Comparison of ENCODE assay signal across 24 mouse cellular contexts in genomic region chr17:70369124-70369523, GRCm38 (mm10).
"Had no signal": no experiment of that assay in that cellular context is flagged by ENCODE, and none has a peak within 500 bp of the region (broad histone marks: within the 10 kb centered on the region; RNA-seq: fewer than 3 reads in every experiment).

No protein-coding gene starts in this region.

- H3K4me3 ChIP-seq: heart, embryonic 10.5 days; heart, embryonic 13.5 days; heart, embryonic 15.5 days; hindbrain, embryonic 13.5 days; hindbrain, embryonic 15.5 days; kidney, embryonic 15.5 days; limb, embryonic 13.5 days had no signal

- H3K9ac ChIP-seq: forebrain, postnatal 0 days; heart, embryonic 13.5 days; heart, embryonic 15.5 days; hindbrain, embryonic 13.5 days; hindbrain, embryonic 15.5 days; kidney, embryonic 15.5 days; limb, embryonic 13.5 days had no signal

- H3K4me1 ChIP-seq: heart, embryonic 10.5 days; heart, embryonic 13.5 days; heart, embryonic 15.5 days; hindbrain, embryonic 13.5 days; kidney, embryonic 15.5 days; limb, embryonic 13.5 days had no signal

- H3K36me3 ChIP-seq: heart, embryonic 10.5 days; heart, embryonic 13.5 days; heart, embryonic 15.5 days; hindbrain, embryonic 13.5 days; hindbrain, embryonic 15.5 days; kidney, embryonic 15.5 days; limb, embryonic 13.5 days had no signal

- ATAC-seq: forebrain, postnatal 0 days; hindbrain, postnatal 0 days; intestine, embryonic 16.5 days had no signal

- DNase-seq: forebrain, postnatal 0 days; gastrocnemius, postnatal 14 days; gastrocnemius, postnatal 36 days; heart, adult 18-20 months; heart, postnatal 14 days; heart, postnatal 36 days; kidney, adult 11 months; kidney, adult 2 months; kidney, adult 9 months; kidney, postnatal 14 days; kidney, postnatal 36 days; layer of hippocampus, adult 9-11 months; layer of hippocampus, postnatal 36 days; left cerebral cortex, postnatal 4 days had no signal

- H3K27ac ChIP-seq: heart, embryonic 10.5 days; heart, embryonic 13.5 days; heart, embryonic 15.5 days; hindbrain, embryonic 13.5 days; hindbrain, embryonic 15.5 days; hindbrain, postnatal 0 days; kidney, embryonic 15.5 days; kidney, postnatal 0 days; limb, embryonic 13.5 days had no signal

- H3K4me2 ChIP-seq: heart, embryonic 13.5 days; heart, embryonic 15.5 days; hindbrain, embryonic 13.5 days; hindbrain, embryonic 15.5 days; kidney, embryonic 15.5 days; limb, embryonic 13.5 days had no signal

- H3K27me3 ChIP-seq: heart, embryonic 13.5 days; heart, embryonic 15.5 days; hindbrain, embryonic 13.5 days; hindbrain, embryonic 15.5 days; kidney, embryonic 15.5 days had no signal

- H3K9me3 ChIP-seq: heart, embryonic 10.5 days; heart, embryonic 13.5 days; heart, embryonic 15.5 days; hindbrain, embryonic 13.5 days; hindbrain, embryonic 15.5 days; kidney, embryonic 15.5 days; limb, embryonic 13.5 days had no signal
